Mouse (Mus musculus): ENCODE measurements around the gene Dcst2. TPM values are rescaled to one million over a fixed set of nuclear protein-coding genes. Genes with fewer than 3 reads are reported as not detected.

The Dcst2 gene
- total RNA-seq (2021) = under 1 TPM; 0.20 to 0.42 TPM

- DNase-seq (ENCODE audit: extremely low spot score in 1 of 2, low spot score in 1 of 2) = no peak
Measured at GRCm38 (mm10) chr3:89361675-89362074, at the start of gene Dcst2. Gene Dcst2 (plus strand): TSS chr3:89361975.

- no peak for DNase-seq (ENCODE audit: extremely low spot score in 1 of 2, low spot score in 1 of 2)
Measured at GRCm38 (mm10) chr3:89314340-89314739, 47.4 kb upstream of the Dcst2 start.

GRCm38 (mm10) chr3:89314791-89315190 lies 47.0 kb upstream of the Dcst2 start:
- no peak for DNase-seq (ENCODE audit: extremely low spot score in 1 of 2, low spot score in 1 of 2)

DNA sequence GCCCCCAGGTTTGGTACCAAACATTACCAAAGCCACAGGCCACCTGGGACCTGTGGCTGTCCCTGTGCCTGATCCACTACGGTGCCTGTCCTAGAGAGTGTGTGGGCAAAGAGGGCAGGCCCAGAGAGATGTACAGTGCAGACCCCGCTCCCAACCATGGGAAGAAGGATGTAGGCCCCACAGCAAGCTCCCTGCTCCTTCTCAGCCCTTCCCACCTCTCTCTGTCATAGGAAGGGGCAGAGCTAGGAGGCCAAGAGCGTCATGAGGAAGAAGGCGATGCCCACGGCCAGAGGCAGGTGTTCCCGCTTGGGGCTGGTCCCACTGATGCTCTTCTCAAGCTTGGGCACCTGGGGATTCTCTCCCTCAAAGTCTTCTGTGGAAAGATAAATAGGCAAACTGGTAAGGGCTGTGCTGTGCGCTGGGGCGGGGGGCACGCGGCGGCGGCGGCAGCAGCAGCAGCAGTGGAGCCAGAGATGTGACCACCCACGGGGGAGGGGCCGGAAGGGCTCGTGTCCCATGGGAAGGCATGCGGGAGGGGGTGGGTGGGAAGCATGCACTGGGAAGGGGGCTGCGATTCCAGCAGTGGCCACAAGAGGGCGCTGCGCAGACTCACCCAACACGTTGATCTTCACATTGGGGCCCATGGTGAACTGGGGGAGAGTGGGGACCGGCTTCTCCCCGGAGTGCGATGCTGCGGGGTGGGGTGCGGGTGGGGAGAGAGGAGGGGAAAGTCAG lies 46.4 kb upstream of the Dcst2 start:
- peak; percentile 85 to 95 for DNase-seq (ENCODE audit: extremely low spot score in 1 of 2, low spot score in 1 of 2)

DNA sequence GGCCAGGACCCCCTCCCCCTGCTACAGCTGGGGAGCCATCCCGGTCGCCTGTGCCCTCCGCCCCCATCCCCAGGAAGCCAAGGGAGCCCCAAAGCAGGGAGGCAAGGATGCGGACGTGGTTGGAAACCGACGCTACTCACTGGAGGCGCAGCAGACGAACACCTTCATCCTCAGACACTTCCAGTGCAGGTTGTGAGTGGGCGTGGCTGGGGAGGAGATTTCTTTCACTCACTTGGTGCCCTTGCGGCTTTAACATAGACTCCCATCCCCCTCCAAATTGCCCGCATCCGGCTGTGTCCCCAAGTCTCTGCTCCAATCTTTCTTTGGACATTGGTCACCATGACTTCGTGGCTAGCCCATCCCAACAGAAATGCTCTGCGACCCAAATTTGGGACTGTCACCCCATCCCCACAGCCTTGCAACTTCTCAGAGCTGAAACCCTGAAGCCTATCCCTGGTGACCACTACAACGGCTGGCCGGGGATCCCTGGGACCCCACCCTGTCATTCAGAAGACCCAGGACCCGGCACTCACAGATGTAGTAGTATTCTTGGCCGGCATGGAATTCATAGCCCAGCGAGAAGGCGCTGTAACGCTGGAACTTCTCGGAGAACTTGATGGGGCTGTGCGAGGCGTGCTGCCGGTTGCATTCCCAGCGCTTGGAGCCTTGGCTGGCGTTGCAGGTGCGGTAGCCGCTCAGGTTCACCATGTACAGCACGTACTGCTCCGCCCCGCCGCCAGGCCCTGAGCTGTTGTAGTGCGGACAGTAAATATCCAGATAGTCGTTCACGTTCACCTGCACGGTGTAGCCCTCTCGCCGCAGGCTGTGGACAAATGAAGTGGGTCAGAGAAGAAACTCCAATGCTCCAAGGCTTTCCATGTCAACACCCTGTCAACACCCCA lies 45.6 kb upstream of the Dcst2 start:
- DNase-seq (ENCODE audit: extremely low spot score in 1 of 2, low spot score in 1 of 2) = no peak

- DNase-seq (ENCODE audit: extremely low spot score in 1 of 2, low spot score in 1 of 2) = peak; percentile 73 to 85
Measured at GRCm38 (mm10) chr3:89316833-89317232, 44.9 kb upstream of the Dcst2 start.

DNA sequence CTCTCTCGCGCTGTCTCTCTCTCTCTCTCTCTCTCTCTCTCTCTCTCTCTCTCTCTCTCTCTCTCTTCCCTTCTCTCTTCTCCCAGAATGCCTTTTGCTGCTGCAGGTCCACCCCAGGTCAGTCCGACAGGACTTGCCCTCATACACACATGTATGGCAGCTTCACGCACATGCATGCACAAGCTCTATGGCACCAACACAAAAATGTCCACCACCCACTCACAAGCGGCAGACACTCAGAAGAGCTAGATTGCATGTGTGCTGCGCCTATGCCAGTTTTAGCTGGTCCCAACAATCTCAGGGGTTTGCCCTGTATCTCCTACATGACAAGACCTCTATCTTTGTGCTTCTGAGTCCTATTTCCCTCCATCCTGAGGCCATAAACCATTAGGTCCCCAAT lies 44.5 kb upstream of the Dcst2 start:
- no peak for DNase-seq (ENCODE audit: extremely low spot score in 1 of 2, low spot score in 1 of 2)

- DNase-seq (ENCODE audit: extremely low spot score in 1 of 2, low spot score in 1 of 2) = no peak
Measured at GRCm38 (mm10) chr3:89318316-89318715, 43.5 kb upstream of the Dcst2 start.

DNA sequence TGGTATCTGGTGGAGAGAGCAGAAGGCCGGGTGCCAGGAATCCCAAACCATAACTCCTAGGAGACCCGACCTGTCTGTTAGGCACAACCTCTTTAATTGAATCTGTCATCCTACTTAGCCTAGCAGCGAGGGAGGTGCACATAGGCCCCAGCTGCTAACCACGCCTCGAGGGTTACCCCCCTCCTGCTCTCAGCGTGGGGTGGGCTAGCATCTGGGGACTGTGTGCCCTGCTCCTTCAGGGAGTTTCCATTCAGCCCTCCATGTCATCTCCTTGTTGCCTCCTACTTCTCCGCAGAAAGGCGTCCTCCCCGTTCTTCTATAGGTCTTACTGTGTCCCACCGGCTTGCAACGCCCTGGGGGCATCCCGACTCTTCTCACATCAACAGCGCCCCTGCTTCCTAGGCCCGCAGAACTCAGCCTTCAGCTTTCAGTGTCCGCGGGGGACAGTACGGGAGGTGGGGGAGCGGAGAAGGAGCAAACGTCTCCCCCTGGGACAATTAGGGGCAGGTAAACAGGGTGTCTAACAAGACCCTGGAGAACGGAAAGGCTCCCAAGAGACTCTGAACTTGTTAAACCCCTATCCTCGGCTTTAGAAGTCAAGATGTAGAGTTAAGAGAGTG lies 42.7 kb upstream of the Dcst2 start:
- DNase-seq (ENCODE audit: extremely low spot score in 1 of 2, low spot score in 1 of 2) = no peak

GRCm38 (mm10) chr3:89319591-89320350 lies 42.0 kb upstream of the Dcst2 start:
- peak in 1 of 2 experiments; percentile 53 for DNase-seq (ENCODE audit: extremely low spot score in 1 of 2, low spot score in 1 of 2)

DNA sequence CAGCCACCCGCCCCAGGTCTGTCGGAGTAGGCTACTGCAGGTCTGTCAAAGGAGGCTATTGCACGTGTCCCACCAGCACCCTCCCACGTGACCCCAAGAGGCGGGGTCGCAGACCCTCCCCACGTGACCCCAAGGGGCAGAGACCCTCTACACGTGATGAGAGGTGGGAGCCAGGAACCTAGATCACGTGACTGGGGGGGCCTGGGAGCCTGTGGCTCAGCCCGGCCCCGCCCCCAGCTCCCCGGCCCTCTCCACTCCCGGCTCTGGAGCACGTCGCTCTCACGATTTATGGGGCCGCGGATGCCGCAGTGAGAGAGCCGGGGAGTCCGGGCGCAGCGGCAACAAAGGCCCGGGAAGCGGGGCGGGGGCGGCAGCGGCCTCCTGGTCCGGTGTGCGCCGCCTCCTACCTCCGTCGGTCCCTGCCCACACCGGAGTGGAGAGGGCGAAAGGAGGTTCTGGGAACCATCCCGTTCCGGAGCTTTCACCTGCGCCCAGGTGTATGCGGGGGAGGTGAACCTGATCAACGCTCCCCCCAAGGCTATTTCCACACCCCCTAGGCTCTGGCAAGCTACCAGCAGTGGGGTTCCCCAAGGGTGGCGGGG lies 41.1 kb upstream of the Dcst2 start:
- no peak for DNase-seq (ENCODE audit: extremely low spot score in 1 of 2, low spot score in 1 of 2)

DNA sequence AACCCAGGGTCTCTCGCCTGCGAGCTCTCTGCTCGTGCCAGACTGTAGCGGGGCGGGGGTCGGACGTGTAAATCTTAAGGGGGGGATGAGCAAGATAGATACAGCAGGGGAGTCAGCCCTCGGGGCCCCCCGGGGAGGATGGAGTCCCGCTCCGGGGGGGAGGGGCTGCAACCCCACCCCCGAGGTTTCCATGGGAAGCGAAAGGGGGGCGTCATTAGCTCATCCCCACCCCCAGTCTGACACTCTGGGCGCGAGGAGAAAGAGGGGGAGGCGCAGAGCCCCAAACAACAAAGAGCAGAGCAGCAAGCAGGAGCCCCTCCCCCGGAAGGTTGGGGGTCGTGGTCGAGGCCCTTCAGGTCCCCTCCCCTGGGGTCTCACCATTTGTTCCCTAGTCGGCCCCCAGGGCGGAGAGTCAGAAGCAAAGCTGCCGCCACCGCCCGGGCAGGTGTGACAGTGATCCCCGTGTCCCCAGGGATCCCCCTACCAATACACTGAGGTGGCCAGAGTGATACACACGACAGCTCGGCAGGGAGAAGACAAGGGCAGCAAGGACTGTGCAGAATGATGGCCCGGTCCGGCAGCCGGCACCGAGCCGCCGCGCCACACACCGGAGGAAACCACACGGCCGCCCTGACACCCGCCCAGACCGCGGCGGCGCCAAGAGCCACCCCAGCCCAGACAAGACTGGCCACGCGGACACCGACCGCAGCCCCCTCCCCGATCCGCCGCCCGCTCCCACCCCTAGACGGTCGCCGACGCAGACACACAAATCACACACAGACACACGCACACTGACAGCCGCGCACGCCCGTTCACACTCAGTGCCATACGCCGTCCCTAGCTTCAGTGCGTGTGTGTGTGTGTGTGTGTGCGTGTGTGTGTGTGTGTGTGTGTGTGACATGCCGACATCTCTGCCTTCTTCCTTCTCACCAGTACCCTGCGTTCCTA lies 40.3 kb upstream of the Dcst2 start:
- DNase-seq (ENCODE audit: extremely low spot score in 1 of 2, low spot score in 1 of 2) = no peak

DNA sequence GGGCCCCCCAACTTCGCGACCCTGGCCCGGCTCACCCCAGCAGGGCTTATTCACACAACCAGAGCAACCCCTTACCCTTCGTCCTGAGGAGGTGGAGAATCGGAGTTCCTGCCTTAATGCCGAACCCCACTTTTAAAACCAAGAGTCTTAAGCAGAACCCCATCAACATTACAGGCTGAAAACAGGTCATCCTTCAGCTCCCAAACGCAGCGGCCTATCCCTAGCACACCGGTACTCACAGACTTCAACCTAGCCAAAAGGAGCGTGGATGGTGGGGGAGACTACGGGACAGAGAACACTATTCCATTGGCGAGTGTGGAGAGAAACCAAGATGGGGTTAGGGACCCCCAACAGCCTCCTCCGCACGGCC lies 39.7 kb upstream of the Dcst2 start:
- DNase-seq (ENCODE audit: extremely low spot score in 1 of 2, low spot score in 1 of 2) = no peak

DNA sequence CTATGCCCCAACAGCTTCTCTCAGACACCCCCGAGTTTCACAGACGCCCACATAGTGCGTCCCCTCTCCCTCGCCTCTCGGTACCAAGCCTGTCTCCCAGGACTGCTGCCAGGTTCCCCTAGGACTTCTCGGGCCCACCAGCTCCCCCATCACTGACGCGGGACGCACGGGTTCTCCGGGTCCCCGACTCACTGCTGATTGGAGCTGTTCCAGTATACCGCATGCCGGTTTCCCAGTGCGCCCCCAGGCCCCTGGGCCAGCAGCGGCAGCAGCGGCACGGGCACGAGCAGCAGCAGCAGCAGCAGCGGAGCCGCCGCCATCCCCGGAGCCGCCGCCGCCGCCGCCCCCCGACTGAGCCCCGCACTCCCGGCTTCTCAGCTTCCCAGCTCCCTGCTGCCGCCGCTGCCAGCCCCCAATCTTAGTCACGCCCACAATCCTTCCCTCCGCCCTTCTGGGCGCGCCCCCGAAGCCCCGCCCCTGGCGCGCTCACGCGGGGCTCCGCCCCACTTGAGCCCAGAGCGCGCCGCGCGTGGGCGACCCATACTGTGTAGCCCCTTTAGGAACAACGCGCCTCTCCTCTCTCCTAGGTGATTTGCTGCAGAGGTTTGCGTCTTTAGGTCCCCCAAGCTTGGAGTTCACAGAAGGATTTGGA lies 39.1 kb upstream of the Dcst2 start, which contains the start of gene Efna3:
Gene Efna3 (minus strand): TSS at position 452 of the 652 bp plus-strand sequence.
- peak; percentile 72 to 85 for DNase-seq (ENCODE audit: extremely low spot score in 1 of 2, low spot score in 1 of 2)

- DNase-seq (ENCODE audit: extremely low spot score in 1 of 2, low spot score in 1 of 2) = no peak
Measured at GRCm38 (mm10) chr3:89325882-89326281, 35.9 kb upstream of the Dcst2 start.

DNA sequence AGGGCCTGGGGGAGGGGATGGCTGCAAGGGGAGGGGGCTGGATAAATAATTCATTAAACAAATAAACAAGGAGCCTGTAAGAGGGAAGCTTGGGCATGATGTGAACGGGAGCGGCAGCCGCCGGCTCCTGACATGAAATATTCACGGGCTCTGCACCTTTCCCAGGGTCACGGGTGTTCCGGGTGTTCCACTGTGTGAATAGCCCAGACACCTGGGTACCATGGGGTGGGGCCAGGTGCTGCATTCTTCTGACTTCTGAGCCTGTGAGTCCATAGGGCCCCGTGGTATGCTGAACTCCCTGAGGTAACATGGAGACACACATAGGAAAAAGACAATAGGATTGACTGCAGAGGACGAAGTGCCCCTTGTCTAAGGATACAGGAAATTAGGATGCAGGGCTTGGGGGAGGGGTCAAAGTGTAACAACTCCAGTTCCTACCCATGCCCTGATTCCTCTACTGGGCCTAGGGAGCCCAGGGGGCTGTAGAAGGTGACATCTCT lies 34.4 kb upstream of the Dcst2 start:
- DNase-seq (ENCODE audit: extremely low spot score in 1 of 2, low spot score in 1 of 2) = no peak

GRCm38 (mm10) chr3:89328623-89329022 lies 33.2 kb upstream of the Dcst2 start:
- no peak for DNase-seq (ENCODE audit: extremely low spot score in 1 of 2, low spot score in 1 of 2)

- DNase-seq (ENCODE audit: extremely low spot score in 1 of 2, low spot score in 1 of 2) = no peak
Measured at GRCm38 (mm10) chr3:89330346-89330745, 31.4 kb upstream of the Dcst2 start.

Data from layer of hippocampus, postnatal 25 days (tissue).